Mouse (Mus musculus): ENCODE measurements around the gene Prpf6.

Gene Prpf6

GRCm38 (mm10) chr2:181591528-181592085 lies at the start of gene Prpf6:
TSS of gene Prpf6 (plus strand) at chr2:181591868.
- DNase-seq (ENCODE audit: low spot score), result no peak

GRCm38 (mm10) chr2:181546142-181546541 lies 45.5 kb upstream of the Prpf6 start:
- DNase-seq (ENCODE audit: low spot score), result no peak

GRCm38 (mm10) chr2:181548227-181548626 lies 43.4 kb upstream of the Prpf6 start:
- DNase-seq (ENCODE audit: low spot score), result no peak

GRCm38 (mm10) chr2:181548682-181549081 lies 43.0 kb upstream of the Prpf6 start:
- no peak for DNase-seq (ENCODE audit: low spot score)

GRCm38 (mm10) chr2:181550233-181550632 lies 41.4 kb upstream of the Prpf6 start:
- DNase-seq (ENCODE audit: low spot score), result no peak

GRCm38 (mm10) chr2:181553772-181554171 lies 37.9 kb upstream of the Prpf6 start:
- DNase-seq (ENCODE audit: low spot score), result no peak

- DNase-seq (ENCODE audit: low spot score), result no peak
These were observed 24.3 kb upstream of the Prpf6 start for GRCm38 (mm10) chr2:181567338-181567737.

- DNase-seq (ENCODE audit: low spot score), result peak; percentile 51
These were observed 23.2 kb upstream of the Prpf6 start for GRCm38 (mm10) chr2:181568272-181569008.

- DNase-seq (ENCODE audit: low spot score), result no peak
These were observed 21.8 kb upstream of the Prpf6 start for GRCm38 (mm10) chr2:181569856-181570255.

GRCm38 (mm10) chr2:181570375-181570774 lies 21.3 kb upstream of the Prpf6 start:
- no peak for DNase-seq (ENCODE audit: low spot score)

- DNase-seq (ENCODE audit: low spot score), result no peak
These were observed 20.6 kb upstream of the Prpf6 start for GRCm38 (mm10) chr2:181570921-181571595.

GRCm38 (mm10) chr2:181571941-181572670 lies 19.6 kb upstream of the Prpf6 start:
- no peak for DNase-seq (ENCODE audit: low spot score)

- no peak for DNase-seq (ENCODE audit: low spot score)
These were observed 18.4 kb upstream of the Prpf6 start for GRCm38 (mm10) chr2:181572921-181573920.

- no peak for DNase-seq (ENCODE audit: low spot score)
These were observed 17.7 kb upstream of the Prpf6 start for GRCm38 (mm10) chr2:181573961-181574360.

- no peak for DNase-seq (ENCODE audit: low spot score)
These were observed 16.6 kb upstream of the Prpf6 start for GRCm38 (mm10) chr2:181574921-181575545.

GRCm38 (mm10) chr2:181576613-181577012 lies 15.1 kb upstream of the Prpf6 start:
- DNase-seq (ENCODE audit: low spot score), result no peak

GRCm38 (mm10) chr2:181577126-181577525 lies 14.5 kb upstream of the Prpf6 start:
- no peak for DNase-seq (ENCODE audit: low spot score)

GRCm38 (mm10) chr2:181577981-181578581 lies 13.6 kb upstream of the Prpf6 start:
- no peak for DNase-seq (ENCODE audit: low spot score)

GRCm38 (mm10) chr2:181578790-181579618 lies 12.7 kb upstream of the Prpf6 start:
- no peak for DNase-seq (ENCODE audit: low spot score)
